Mouse (Mus musculus) kidney, adult 2 months (tissue): Measurements from ENCODE around the gene Arhgap28.

Source experiments
- CTCF ChIP-seq: fragments of 200-500 bp; conservative IDR thresholded peaks from 2 replicates; pipeline ENCODE4 v1.5.1; 2011; ENCODE audit warnings: low read depth, mild to moderate bottlenecking, control low read depth, low read length, moderate library complexity, mixed read lengths; ENCODE audit not compliant: insufficient read depth, insufficient read length
- POLR2A ChIP-seq: fragments of 200-500 bp; IDR thresholded peaks from one replicate; pipeline ENCODE4 v1.6.1; 2011; ENCODE audit warnings: low read depth, low read length, control low read depth

DNA sequence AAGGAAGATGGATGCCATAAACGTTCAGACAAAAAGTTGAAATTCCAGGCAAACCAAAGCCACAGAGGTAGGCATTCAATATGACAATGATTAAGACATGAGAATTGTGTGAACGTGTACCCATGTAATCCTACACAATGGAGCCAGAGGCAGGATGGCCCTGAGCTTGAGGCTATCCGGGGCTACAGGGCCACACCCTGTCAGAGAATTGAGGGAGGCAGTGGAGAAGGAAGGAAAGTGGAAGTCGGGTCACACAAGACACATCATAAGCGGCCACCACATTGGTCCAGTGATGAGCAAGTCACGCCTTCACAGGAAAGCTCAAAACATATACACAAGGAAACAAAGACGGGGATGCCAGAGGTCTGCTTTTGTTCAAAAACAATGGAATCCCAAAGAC lies 84.0 kb downstream of the Arhgap28 start:
- TF ChIP-seq CTCF (no peak), POLR2A (no peak)
